Mouse (Mus musculus): ENCODE data around the gene Fgfr2. TPM values are rescaled to one million over a fixed set of nuclear protein-coding genes. Genes with fewer than 3 reads are reported as not detected.

Fgfr2 gene
- total RNA-seq, 1 experiment from 2014 or later: not detected

DNA sequence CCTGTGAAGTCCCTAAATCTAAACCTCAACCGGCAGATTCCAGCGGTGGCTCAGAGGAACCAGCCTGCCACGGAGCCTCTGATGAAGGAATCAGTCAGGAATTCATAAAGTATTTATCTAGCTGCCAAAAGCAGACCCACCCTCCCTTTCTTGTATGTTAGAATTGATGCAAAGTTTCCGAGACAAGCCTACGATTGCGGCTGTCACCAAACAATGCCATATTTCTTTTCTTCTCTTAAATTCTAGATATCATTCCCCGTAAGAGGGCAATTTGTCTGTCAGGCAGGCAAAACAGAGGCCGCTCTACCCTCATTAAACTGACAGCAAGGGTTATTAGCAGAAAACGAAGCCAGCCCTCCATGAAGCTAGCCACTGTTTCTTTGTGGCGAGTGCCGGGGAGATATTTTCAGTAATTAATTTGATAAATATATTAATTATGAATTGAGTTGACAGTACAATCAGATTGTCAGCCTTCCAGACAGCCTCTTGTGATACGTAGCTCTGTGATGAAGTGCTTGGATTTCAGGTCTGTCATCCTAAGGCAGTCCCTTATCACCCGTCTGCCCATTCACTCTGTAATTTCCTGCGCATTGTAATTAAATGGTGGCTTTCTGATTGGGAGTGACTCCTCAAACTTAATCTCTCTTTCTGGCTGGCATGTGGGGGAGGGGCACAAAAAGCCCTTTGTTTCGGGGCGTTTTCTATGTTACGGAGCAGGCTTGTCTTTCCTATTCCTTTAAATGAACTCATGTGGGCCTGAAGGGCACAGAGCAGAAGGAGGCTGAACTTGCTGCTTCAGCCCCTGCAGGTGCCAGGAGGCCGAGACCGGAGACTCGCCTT, 1276.9 kb downstream of the Fgfr2 start:
- no peak for ATAC-seq (replicated peaks in 1 of 2; ENCODE audit: insufficient read depth in 1 of 2, low FRiP score in 2 of 2, low TSS enrichment in 1 of 2, low read depth in 1 of 2, poor library complexity in 2 of 2, severe bottlenecking in 2 of 2)

DNA sequence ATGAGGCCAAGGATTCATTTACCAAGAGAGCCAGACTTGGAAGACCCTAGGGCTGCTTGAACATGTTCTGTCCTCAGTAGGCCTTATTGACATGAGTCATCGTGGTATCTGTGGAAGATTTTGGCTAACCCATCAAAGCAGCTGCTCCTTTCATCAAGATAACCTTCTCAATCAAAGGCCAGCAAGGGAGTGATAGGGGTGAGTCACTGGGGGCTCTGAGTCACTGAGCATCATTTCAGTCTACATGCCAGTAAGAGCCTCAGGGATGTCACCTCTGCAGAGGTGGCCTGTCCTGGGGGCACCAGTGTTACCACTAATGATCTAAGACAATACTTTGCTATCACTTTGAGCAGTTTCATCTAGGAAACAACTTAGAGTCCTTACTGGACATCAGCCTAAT, 1292.9 kb downstream of the Fgfr2 start:
- ATAC-seq (replicated peaks in 1 of 2; ENCODE audit: insufficient read depth in 1 of 2, low FRiP score in 2 of 2, low TSS enrichment in 1 of 2, low read depth in 1 of 2, poor library complexity in 2 of 2, severe bottlenecking in 2 of 2): no peak

DNA sequence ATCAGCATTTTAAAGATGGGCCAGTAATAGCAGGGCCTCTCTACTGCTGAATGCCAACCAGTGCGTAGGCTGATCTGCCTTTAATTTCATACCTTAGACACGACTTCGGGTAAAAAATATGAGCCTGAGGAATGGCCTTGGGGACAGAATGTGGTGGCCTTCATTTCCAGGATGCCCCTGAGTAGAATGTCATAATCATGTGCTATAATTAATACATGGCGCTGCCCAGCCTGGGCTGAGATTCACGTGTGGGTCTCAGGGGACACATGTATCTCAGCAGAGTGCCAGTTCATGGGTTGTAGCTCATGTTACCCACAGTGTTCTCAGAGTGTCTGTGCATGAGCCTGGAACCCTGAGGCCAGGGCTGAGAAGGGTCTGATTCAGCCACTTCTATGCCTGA, 1296.3 kb downstream of the Fgfr2 start:
- ATAC-seq (replicated peaks in 1 of 2; ENCODE audit: insufficient read depth in 1 of 2, low FRiP score in 2 of 2, low TSS enrichment in 1 of 2, low read depth in 1 of 2, poor library complexity in 2 of 2, severe bottlenecking in 2 of 2): no peak

DNA sequence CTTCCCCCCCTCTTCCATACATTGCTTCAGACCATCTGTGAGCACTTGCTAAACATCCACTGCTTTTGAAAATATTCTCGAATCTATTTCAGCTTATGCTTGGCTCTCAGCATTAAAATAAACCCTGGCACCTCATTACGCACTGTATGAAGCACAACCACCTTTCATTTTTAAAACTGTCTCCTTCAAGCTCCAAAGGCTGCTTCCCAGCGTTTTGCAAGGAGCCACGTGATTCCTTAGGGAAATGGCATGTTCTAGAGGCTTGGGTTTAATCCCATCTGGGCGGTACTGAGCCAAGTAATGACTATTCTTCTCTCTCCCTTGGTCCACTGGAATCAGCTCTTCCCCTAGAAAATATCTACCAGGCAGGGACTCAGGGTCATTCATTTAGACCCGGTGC, 1305.2 kb downstream of the Fgfr2 start:
- ATAC-seq (replicated peaks in 1 of 2; ENCODE audit: insufficient read depth in 1 of 2, low FRiP score in 2 of 2, low TSS enrichment in 1 of 2, low read depth in 1 of 2, poor library complexity in 2 of 2, severe bottlenecking in 2 of 2): no peak

DNA sequence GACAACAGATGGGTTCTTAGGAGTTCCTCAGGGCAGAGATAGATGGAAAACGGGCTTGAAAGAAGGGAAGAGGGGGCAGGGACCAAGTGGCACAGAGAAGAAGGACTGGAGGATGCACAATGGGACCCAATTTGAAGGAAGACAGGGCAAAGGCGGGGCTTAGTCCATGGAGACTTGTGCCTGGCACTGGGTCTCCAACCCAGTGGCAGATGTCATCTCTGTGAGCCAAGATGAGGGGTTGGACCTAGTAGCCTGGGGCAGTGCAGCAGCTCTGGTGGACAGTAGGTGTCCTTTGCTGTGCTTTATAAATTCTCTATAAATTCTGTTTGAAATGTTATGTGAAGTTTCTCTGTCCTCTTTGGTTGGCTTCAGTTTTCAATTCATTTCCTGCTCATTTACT, 1306.5 kb downstream of the Fgfr2 start:
- no peak for ATAC-seq (replicated peaks in 1 of 2; ENCODE audit: insufficient read depth in 1 of 2, low FRiP score in 2 of 2, low TSS enrichment in 1 of 2, low read depth in 1 of 2, poor library complexity in 2 of 2, severe bottlenecking in 2 of 2)

DNA sequence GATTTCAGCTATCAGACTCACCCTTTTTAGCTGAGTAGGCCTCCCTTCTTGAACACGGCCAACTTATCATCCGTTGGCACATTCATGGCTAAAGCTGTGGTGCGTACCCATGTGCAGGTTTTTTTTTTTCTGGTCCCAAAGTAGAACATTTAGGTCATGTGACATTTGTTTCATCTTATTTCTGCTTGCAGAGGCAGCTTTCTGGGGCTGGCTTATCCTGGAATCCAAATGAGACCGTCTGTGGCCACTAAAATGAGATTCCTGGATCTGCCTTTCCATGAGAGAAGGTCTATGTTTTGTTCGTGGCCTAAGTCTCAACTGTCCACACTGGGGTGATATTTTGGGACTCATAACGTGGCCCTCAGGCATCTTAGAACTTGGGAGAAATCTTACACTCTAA, 1311.0 kb downstream of the Fgfr2 start:
- ATAC-seq (replicated peaks in 1 of 2; ENCODE audit: insufficient read depth in 1 of 2, low FRiP score in 2 of 2, low TSS enrichment in 1 of 2, low read depth in 1 of 2, poor library complexity in 2 of 2, severe bottlenecking in 2 of 2): no peak

DNA sequence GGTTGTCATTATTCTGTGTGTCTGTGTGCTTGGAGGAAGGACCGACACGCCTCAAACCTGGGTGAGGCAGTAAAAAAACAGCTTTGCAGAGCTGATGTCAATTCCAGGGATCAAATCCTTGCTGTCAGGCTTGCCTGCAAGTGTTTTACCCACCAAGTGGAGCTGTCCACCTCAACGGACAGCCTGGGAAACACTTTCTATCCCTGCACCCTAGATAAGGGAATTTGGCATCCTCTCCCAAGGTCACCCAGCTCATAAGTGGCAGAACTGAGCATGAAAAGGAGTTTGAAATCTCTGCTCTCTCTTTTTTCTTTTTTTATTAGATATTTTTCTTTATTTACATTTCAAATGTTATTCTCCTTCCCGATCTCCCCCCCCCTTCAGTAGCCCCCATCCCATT, 1312.2 kb downstream of the Fgfr2 start:
- no peak for ATAC-seq (replicated peaks in 1 of 2; ENCODE audit: insufficient read depth in 1 of 2, low FRiP score in 2 of 2, low TSS enrichment in 1 of 2, low read depth in 1 of 2, poor library complexity in 2 of 2, severe bottlenecking in 2 of 2)

DNA sequence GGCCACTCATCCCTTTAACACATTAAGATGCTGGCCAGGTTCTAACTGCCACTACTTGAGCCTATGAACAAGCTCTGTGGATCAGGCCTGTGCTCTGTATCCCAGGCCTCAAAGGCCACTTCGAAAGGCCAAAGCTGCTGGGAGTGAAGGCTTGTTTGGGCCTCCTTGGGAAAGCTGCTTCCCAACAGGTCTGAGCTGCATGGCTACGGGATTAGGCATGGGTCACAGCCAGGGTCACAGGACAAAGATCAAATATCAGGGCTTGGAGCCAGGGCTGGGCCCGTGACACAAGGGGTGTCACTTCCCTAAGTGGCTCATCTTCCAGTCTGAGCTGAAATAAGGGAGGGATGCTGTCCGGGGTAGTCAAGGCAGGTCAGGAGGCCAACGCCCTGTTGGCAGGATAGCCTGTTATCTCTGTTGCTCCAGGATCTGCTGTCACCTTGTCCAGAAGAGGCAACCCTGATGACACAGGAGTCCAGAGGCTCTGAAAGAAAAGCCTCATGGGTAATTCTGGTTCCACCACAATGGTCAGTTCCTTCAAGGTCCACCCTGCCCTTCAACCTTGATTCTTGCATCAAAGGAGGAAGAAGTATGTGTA, 1313.5 kb downstream of the Fgfr2 start:
- ATAC-seq (replicated peaks in 1 of 2; ENCODE audit: insufficient read depth in 1 of 2, low FRiP score in 2 of 2, low TSS enrichment in 1 of 2, low read depth in 1 of 2, poor library complexity in 2 of 2, severe bottlenecking in 2 of 2): no peak

DNA sequence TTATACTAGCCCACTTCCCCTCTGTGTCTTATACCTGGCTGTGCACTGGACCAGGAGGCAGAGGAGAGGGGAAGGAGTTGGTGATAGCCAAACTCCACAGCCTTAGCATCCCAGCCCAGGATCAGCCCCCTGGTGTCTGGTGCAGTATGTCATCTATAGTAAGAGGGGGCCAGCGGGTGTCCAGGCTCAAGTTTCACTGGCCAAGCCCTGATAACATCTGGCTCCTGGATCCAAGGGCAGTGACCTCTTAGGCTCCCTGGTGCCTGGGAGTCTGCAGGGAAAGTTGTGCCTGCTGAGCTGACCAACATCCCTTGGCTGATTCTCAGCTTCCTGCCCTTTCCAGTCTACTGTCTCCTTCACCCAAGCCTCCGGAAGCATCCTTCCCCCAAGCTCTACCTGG, 1315.9 kb downstream of the Fgfr2 start:
- no peak for ATAC-seq (replicated peaks in 1 of 2; ENCODE audit: insufficient read depth in 1 of 2, low FRiP score in 2 of 2, low TSS enrichment in 1 of 2, low read depth in 1 of 2, poor library complexity in 2 of 2, severe bottlenecking in 2 of 2)

DNA sequence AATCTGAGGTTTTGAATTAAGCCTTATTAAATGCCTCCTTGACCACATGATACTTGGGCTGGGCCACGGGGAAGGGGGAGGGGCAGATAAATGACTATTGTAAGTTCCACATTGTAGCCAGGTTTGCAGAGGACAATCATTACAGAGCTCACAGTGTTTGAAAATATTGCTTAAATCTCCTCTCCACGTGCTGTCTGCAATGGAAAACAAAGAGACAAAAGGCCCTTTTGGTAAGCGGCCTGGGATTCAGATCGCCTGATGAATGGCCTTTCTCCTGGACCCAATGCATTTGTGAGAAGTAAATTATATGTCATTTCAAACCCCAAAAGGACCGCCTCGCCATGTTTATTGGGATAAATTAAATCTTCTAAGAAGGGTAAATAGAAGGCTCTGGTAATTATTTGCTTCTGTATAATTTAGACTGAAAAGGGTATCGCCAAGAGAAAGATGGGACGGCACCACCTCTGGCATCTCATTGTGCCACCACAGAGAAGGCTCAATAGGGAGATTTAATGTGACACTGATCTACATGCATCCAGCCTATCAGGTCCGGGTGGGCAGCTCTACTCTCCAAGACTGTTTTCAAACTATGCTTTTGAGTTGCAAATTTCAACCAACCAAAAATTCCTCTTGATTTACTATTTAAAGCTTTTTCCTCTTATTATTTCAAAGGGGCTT, 1317.5 kb downstream of the Fgfr2 start:
- ATAC-seq (replicated peaks in 1 of 2; ENCODE audit: insufficient read depth in 1 of 2, low FRiP score in 2 of 2, low TSS enrichment in 1 of 2, low read depth in 1 of 2, poor library complexity in 2 of 2, severe bottlenecking in 2 of 2): no peak

DNA sequence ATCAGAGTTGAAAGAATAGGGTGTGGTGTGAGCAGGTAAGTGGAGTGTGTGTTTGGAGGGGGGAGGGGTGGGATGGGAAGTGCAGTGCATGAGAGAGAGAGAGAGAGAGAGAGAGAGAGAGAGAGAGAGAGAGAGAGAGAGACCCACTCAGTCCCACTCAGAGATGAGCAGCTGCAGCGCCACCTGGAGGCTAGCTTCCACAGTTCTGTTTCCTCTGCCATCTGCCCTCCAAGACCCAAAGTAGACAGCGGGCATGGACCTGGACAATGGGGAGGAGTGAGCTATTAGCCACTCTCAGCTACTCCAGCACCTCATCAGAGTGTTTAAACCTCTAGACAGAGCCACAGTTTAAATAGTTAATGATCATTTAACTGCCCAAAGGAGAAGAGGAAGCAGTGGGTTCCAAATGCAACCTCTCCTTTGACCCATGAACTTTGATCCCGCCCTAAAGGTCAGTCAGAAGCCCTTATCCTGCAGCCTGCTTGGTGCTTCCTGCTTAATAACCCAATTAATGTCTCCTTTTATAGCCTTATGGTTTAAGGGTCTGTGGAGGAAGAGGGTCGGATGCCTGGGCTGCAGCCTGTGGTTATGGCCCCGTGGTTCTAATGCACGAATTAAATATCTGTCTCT, 1322.6 kb downstream of the Fgfr2 start:
- no peak for ATAC-seq (replicated peaks in 1 of 2; ENCODE audit: insufficient read depth in 1 of 2, low FRiP score in 2 of 2, low TSS enrichment in 1 of 2, low read depth in 1 of 2, poor library complexity in 2 of 2, severe bottlenecking in 2 of 2)

DNA sequence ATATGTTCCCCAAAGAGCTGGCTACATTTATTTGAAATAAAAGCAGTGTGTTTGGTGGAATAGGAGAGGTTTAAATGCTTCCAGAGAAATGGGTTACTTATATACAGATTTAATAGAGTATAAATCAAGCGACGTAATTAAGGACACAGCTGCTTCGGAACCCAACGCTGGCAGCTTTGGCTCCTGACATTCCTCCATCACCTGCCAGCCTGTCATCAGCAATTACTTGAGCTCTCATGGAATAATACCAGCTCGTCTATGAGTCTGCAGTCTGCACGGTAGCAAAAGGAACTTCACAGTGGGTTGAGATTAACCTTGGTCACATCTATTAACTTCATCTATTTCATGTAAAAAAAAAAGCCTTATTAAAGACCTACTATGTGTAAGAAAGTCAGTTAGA, 1326.0 kb downstream of the Fgfr2 start:
- no peak for ATAC-seq (replicated peaks in 1 of 2; ENCODE audit: insufficient read depth in 1 of 2, low FRiP score in 2 of 2, low TSS enrichment in 1 of 2, low read depth in 1 of 2, poor library complexity in 2 of 2, severe bottlenecking in 2 of 2)

DNA sequence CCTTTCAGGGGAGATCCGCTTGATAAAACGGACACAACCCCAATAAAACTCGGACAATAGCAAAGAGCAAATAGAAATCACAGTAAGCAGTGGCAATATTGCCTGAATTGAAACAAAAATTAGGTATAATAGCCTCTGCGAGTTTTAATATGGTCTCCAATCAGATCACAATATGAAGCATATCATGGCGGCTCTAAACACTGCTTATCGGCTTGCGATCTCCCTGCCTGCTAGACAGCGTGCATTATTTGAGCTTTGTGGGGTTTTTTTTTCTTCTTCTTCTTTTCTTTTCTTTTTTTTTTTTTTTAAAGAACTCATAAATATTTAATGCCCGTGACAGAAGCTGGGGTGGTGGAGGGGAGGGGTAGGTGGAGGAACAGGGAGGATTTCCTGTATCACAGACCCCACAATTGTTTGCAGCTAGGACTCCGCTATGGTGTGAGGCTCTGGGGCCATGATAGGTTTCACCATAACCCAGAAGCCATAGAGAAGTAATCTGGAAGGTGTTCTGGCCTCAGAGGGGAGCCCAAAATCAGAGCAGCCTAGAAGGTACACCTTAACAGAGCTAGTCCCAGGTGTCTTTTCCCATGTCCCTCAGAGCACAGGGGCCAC, 1334.4 kb downstream of the Fgfr2 start:
- no peak for ATAC-seq (replicated peaks in 1 of 2; ENCODE audit: insufficient read depth in 1 of 2, low FRiP score in 2 of 2, low TSS enrichment in 1 of 2, low read depth in 1 of 2, poor library complexity in 2 of 2, severe bottlenecking in 2 of 2)

DNA sequence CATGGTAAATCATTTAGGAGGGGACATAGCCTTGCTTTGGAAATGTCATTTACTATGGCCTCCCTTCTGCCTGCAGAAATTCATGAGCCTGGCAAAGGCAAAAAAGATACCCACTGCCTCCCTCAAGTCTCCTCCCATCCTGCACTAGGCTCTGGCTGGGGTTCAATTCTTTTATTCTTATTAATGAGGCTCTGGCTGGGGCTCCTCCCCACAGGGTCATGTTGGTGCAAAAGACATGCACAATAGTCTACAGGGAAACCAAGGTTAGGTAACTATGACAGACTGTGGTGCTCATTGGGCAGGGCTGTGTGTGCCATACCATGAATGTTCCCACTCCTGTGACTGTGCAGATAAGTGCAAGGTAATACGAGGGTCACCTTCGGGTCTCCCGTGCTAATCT, 1337.4 kb downstream of the Fgfr2 start:
- no peak for ATAC-seq (replicated peaks in 1 of 2; ENCODE audit: insufficient read depth in 1 of 2, low FRiP score in 2 of 2, low TSS enrichment in 1 of 2, low read depth in 1 of 2, poor library complexity in 2 of 2, severe bottlenecking in 2 of 2)

DNA sequence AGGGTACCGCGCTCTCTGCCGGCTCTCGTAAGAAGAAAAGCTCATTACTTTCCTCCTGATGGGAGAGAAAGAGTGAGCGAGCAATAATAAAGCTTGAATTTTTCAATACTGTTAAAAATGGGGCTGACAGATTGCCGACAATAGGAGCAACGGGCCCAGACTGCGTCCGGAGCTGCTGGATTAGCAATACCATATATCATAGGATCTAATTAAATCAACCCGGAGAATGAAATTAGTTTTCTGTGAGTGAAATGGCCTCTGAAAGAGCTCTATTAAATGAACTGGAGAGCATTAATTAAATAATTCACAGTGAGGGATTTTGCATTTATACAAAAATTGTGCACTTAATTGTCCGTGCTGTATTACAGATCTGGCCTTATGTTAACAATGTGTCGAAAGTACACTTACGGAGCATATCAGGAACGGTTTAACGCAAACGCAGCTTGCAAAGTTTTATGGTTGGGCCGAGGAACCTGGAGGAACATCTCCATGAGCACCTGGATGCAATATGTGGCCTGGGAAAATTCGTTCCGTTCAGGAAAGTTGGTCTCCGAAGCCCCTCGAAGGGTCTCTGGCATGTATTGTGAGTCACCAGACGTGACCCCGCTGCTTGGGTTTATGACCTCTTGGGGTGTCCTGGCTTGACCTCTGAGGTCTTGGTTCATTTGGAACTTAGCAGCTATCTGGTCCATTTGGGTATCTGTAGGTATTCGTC, 1344.7 kb downstream of the Fgfr2 start:
- ATAC-seq (replicated peaks in 1 of 2; ENCODE audit: insufficient read depth in 1 of 2, low FRiP score in 2 of 2, low TSS enrichment in 1 of 2, low read depth in 1 of 2, poor library complexity in 2 of 2, severe bottlenecking in 2 of 2): no peak

DNA sequence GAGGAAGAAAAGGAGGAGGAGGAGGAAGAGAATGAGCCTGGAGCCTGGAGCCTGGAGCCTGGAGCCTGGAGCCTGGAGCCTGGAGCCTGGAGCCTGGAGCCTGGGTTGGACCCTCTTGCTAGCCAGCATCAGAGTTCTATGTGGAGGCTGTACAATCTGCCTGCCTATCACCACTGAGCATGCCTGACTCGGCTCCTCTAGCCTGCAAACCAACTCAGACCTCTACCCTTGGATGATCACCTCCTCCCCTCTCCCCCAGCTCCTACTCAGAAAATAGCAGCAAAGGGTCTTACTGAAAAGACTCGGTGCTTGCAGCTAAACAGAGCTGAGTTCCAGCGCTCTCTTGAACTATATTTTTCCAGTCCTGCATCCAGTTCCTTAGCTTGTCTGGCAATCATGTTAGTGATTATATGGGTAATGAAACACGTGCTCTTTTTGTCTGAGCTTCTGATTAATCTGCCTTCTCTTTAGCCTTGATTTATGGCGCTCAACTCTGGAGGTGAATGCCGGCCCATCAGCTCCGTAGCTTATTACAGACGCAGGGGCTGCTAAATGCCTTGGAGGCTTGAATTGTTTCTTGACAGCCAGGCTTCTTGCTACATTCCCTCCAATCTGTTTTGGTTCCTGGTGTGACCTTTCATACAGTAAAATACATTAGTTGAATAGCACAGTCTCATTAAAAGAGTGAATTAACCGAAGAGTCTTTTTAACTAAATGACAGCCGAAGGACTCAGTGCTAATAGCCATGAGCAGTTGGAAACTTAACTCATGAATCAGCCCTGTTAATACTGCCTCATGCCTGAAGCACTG, 1345.5 kb downstream of the Fgfr2 start:
- no peak for ATAC-seq (replicated peaks in 1 of 2; ENCODE audit: insufficient read depth in 1 of 2, low FRiP score in 2 of 2, low TSS enrichment in 1 of 2, low read depth in 1 of 2, poor library complexity in 2 of 2, severe bottlenecking in 2 of 2)

Measured in hematopoietic stem cell, adult 5-6 weeks (primary cell).